Mouse (Mus musculus) hematopoietic multipotent progenitor cell, adult 10-12 weeks (in vitro differentiated cells): ENCODE results near the gene Tnks2. TPM values are rescaled to one million over a fixed set of nuclear protein-coding genes. Genes with fewer than 3 reads are reported as not detected.

Experiments used
- polyA plus RNA-seq: library from polyadenylated mRNA; stranded (reverse); fragments of >175 nt; gene quantifications from 2 replicates; pipeline ENCODE4 v1.2.3, GENCODE M21; 2012; ENCODE audit warnings: low replicate concordance

Tnks2 gene
- 15.2 and 28.2 TPM in 2 replicates for polyA plus RNA-seq

GRCm38 (mm10) chr19:36833788-36834531 lies at the start of gene Tnks2:
Tnks2 (plus strand) TSS chr19:36834232.

DNA sequence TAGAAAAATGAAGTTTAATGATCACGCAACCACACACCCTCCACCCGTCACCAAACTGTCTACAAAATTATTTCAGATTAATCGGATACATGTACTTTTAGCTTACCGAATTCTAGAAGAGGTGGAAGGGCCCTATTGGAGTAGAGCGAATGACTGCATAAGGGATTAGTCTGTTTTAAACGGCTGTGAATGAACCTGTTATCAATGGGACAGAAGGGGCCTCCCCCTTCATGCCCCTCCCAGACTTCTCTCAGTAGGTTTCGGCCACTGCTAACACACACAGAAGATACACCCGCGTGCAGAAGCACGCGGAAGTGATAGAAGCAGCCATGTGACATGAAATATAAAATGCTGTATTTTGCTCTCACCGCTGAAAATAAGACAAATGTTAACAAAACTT lies 85.4 kb downstream of the Tnks2 start, which contains the start of gene Fgfbp3:
TSS of gene Fgfbp3 (minus strand) at position 150 of the 400 bp plus-strand sequence.

GRCm38 (mm10) chr19:36925671-36926552 lies 91.9 kb downstream of the Tnks2 start, which contains the start of gene Btaf1:
Btaf1 (plus strand) TSS chr19:36926079.

Other genes starting within 250 kb of the Tnks2 start
- gene Ppp1r3c, start 97.6 kb upstream of the Tnks2 start, polyA plus RNA-seq: 0.07 TPM in 1 of 2 replicates, not detected in the other
- 1.7 and 4.2 TPM in 2 replicates for gene Fgfbp3, start 85.4 kb downstream of the Tnks2 start, polyA plus RNA-seq
- gene Btaf1, start 91.8 kb downstream of the Tnks2 start, polyA plus RNA-seq: 2.2 and 2.7 TPM in 2 replicates